Mouse (Mus musculus) heart, postnatal 36 days (tissue): Measurements from ENCODE around the gene Cmip. TPM values are rescaled to one million over a fixed set of nuclear protein-coding genes. Genes with fewer than 3 reads are reported as not detected.
A peak's percentile ranks its signal among the peaks of the same experiment; 100 is the strongest.

Experiments
- DNase-seq, 2 experiments: peaks; one replicate each; pipeline ENCODE4 v3.0.0; 2021 to 2022
- intact Hi-C: fragments of 180-260 bp; cut with DNase I; formaldehyde crosslinking; loops from one replicate; pipeline ENCODE4 v1.15.1; 2025
- total RNA-seq, 2 experiments: library from RNA; stranded (reverse); gene quantifications; 2 replicates each; pipeline ENCODE4 v1.2.3; 2021

Gene Cmip
- 10 to 100 TPM; 20.3 to 25.1 TPM for total RNA-seq

DNA sequence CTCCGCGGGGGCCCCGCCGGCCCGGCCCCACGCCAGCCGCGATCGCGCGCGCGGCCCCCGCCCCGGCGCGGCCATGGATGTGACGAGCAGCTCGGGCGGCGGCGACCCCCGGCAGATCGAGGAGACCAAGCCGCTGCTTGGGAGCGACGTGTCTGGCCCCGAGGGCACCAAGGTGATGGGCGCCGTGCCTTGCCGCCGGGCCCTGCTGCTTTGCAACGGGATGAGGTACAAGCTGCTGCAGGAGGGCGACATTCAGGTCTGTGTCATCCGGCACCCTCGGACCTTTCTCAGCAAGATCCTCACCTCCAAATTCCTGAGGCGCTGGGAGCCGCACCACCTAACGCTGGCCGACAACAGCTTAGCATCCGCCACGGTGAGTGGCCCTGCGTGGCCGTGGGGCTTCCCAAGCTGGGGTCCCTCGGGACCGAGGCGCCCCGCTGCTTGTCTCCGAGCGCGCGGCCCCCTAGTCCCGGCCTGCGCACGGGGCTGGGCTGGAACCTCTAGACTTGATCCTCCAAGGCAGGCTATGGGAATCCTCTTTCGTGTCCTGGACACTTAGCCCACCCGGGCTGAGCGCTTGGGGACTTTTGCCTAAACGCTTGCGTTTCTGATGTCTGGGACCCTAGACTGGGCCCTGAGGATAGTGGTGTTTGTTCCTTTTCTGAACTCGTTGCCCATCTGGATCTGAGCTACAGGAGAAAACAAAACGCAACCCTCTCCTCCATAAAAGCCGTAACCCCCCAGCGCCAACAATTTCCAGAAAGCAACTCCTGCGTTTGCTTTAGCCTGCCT lies at the start of gene Cmip:
TSS of gene Cmip (plus strand) at position 36 of the 792 bp plus-strand sequence.
- intact Hi-C loops, result loop anchor here (2.0 to 5.0 kb wide), 2 partner anchors 42 to 110 kb away; no protein-coding TSS in a partner anchor
- peak; percentile 41 to 59 for DNase-seq

DNA sequence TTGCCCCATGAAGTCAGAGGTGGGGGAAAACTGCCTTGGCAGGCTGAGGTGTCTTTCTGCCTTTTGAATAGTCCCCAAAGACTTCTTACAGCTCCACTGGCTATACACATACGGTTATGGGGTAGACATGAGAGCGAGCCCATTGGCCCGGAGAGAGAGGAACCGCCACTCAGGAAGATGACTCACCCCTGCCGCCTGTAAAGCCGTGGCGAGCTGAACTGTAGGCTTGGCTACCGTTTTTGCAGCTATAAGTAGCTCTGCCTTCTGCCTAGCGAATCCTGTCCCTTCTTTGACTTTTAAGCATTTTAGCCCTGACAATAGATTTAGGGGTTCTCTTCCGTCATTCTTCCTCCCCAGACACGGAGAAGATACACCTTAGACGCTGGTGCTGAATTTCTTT lies 47.7 kb upstream of the Cmip start:
- DNase-seq, result no peak
- intact Hi-C loops, result no loop called here

GRCm38 (mm10) chr8:117212100-117212499 lies 44.8 kb upstream of the Cmip start:
- intact Hi-C loops, result no loop called here
- no peak for DNase-seq

- DNase-seq, result no peak
- intact Hi-C loops, result no loop called here
Measured at GRCm38 (mm10) chr8:117217724-117218123, 39.1 kb upstream of the Cmip start.

GRCm38 (mm10) chr8:117222396-117222795 lies 34.5 kb upstream of the Cmip start:
- no peak for DNase-seq
- intact Hi-C loops, result loop anchor here (5.0 kb wide), 1 partner anchor 115 kb away; no protein-coding TSS in a partner anchor

GRCm38 (mm10) chr8:117224630-117225029 lies 32.2 kb upstream of the Cmip start:
- peak; percentile 87 to 93 for DNase-seq
- intact Hi-C loops, result loop anchor here (1.0 to 5.0 kb wide), 5 partner anchors 117 to 344 kb away; no protein-coding TSS in a partner anchor

- no peak for DNase-seq
- intact Hi-C loops, result no loop called here
Measured at GRCm38 (mm10) chr8:117226306-117226705, 30.6 kb upstream of the Cmip start.

GRCm38 (mm10) chr8:117227339-117227738 lies 29.5 kb upstream of the Cmip start:
- intact Hi-C loops, result no loop called here
- DNase-seq, result peak; percentile 5 to 6

DNA sequence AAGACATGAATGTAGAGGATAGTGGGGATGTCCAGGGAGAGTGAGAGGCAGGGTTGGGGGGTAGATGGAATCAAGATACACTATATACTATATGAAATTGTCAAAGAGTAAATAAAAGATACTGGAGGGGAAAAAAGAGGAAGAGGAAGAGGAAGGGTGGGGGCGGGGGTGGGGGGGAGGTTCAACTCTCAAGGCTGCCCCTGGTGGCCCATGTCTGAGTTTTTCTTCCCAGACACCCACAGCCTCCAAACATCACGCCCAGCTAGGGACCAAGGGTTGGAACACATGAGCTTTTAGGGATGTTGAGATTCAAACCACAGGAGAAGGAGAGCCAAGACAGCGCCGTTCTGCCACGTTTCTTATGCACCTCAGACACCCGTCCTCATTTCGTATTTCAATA lies 23.7 kb upstream of the Cmip start:
- DNase-seq, result no peak
- intact Hi-C loops, result no loop called here

GRCm38 (mm10) chr8:117236531-117236930 lies 20.3 kb upstream of the Cmip start:
- intact Hi-C loops, result no loop called here
- DNase-seq, result no peak

DNA sequence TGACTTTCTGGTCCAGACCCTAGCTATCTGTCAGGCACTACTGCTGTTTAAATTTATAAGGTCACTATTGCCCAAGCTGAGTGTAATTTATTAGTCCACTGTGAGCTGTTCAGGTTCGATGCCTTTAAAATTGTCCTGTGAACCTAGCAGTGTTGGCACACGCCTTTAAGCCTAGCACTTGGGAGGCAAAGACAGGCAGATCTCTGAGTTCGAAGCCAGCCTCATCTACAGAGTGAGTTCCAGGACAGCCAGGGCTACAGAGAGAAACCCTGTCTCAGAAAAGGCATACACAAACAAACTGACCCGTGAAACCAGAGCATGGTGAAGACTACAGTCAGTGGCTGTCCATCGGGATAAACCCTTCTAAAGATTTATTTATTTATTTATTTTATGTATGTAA lies 16.5 kb upstream of the Cmip start:
- intact Hi-C loops, result no loop called here
- DNase-seq, result no peak

DNA sequence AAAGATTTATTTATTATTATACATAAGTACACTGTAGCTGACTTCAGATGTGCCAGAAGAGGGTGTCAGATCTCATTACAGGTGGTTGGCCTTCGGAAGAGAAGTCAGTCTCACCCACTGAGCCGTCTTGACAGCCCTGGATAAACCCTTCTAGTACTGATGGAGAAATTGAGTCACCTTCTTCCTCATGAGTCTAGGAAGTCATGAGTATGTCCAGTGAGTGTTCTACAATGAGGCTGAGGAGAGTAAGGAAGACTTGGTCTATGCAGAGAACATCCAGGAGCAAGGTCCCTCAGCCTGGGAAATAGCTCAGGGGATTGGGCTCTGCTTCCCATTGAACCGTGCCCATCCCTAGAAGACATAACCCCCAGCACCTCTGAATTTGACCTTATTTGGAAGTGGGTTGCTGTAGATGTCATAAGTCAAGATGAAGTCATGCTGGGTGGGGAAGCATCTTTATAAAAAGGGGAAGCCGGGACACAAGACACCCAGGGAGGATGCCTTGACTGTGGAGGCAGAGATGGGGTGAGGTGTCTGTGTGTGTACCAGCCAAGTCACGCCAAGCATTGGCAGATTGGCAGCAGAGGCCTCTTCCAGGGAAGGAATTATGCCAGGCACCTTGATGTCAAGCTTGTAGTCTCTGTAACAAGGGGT lies 15.9 kb upstream of the Cmip start:
- intact Hi-C loops, result no loop called here
- DNase-seq, result no peak

- no peak for DNase-seq
Measured at GRCm38 (mm10) chr8:117241848-117242247, 15.0 kb upstream of the Cmip start.

DNA sequence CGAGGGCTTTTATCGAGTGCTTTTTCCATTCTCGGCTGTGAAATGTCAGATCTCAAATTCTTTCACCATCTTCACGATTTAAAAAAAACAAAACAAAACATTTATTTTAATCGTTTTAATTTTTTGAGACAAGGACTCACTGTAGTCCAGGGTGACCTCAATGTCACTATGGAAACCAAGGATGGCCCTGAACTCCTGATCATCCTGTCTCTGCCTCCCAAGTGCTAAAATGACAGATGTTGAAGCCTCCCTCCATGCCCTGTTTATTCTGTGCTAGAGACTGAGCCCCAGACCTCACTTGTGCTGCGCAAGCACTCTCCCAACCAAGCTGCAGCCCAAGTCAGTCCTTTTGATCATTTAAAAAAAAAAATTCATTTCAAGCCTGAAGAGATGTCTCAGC lies 14.6 kb upstream of the Cmip start:
- intact Hi-C loops, result no loop called here
- DNase-seq, result no peak

More at GRCm38 (mm10) chr8:117241848-117242247, 15.0 kb upstream of the Cmip start:
- intact Hi-C loops, result no loop called here

DNA sequence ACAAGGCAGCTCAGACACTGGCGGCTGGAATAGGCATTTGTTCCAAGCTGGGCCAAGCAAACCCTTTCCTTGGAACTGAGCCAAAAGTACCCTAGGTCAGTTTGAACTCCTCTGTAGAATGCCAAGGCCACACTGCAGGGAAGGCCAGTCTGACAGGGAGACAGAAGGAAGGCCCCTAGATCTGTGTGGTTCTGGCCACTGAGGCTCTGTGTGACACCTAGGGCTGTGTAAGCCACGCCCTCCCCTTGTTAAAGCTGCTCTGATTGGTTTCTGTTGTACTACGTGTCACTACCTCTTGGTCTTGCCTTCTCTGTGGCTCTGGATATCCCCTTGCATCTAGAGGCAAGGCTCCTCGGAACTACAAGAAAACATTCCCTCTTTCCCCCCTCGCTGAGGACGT lies 12.3 kb upstream of the Cmip start:
- no peak for DNase-seq
- intact Hi-C loops, result no loop called here

DNA sequence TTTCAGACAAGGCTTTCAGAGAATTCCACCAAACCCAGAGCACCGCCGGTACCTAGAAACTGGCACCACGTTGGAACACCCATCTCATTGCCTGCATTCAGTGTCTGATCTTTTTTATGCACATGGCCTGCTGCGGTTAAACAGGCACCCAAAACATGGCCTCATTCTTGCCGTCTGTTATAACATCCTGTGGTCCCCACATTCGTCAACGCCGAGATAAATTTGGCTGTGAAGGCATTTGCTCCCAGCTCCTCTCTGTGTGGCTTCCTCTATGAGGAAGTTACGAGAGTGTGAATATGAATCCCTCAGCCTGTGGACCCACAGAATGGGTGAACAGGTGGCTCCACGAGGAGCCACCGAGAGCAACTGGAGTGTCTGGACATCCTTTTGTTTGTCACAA lies 8.5 kb upstream of the Cmip start:
- no peak for DNase-seq
- intact Hi-C loops, result no loop called here

- no peak for DNase-seq
- intact Hi-C loops, result no loop called here
Measured at GRCm38 (mm10) chr8:117251086-117251681, 5.7 kb upstream of the Cmip start.

- intact Hi-C loops, result no loop called here
- no peak for DNase-seq
Measured at GRCm38 (mm10) chr8:117252650-117253049, 4.2 kb upstream of the Cmip start.

DNA sequence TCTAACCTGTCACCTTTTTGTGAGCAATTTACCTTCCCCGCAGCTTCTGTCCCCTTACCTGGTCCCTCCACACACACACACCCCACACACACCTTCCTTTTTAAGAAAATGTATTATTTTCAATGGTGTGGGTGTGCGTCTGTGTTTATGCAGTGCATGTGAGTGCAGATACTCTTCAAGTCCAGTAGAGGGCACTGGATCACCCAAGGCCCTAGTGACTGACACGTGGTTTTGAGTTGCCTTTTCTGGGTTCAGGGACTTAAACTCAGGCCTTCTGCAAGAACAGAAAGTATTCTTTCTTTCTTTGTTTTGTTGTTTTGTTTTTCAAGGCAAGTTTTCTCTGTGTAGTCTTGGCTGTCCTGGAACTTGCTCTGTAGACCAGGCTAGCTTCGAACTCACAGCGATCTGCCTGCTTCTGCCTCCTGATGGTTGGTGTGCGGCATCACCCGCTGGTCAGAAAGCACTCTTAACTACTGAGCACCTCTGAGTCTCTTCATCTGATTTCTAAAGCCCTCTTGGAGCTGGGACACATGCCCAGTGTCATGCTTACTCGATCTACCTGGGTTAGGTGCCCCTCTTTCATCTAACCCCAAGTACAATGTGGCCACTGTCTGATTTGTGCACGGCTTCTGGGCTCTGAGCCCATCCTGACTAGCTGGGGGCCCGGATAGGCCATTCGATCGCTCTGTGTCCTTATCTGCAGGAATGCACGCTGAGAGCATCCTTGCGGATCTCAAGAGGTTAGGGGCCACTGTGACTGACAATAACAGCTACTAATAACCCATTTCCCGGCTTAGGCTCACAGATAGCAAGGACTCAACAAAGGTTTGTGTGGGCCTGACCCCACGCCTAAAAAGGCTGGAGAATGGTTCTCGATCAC lies 3.2 kb upstream of the Cmip start:
- DNase-seq, result no peak
- intact Hi-C loops, result no loop called here

DNA sequence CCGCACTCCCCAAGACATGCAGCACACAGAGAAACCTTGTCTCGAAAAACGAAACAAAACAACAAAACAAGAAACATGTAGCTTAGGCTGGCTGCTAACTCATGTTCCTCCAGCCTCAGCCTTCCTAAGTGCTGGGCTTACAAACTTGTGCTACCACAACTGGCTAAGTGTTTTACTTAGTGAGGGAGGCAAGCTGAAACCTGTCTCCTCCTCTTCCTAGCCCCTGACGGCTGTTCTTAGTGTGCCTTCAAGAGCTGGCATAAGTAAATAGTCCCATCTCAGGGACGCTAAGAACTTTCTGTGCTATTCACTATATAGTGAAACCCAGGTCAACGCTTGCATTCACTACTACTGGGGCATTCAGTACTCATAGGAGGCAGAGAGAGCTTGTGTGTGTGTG lies 2.4 kb upstream of the Cmip start:
- no peak for DNase-seq
- intact Hi-C loops, result no loop called here
